Mouse (Mus musculus): ENCODE results near the gene Jhy. TPM values are rescaled to one million over a fixed set of nuclear protein-coding genes. Genes with fewer than 3 reads are reported as not detected.

The Jhy gene
- 1 to 10 TPM in 1 of 2 experiments, not detected in 1; 1.2 TPM for polyA plus RNA-seq (2017; shearing (Covaris generic))

DNA sequence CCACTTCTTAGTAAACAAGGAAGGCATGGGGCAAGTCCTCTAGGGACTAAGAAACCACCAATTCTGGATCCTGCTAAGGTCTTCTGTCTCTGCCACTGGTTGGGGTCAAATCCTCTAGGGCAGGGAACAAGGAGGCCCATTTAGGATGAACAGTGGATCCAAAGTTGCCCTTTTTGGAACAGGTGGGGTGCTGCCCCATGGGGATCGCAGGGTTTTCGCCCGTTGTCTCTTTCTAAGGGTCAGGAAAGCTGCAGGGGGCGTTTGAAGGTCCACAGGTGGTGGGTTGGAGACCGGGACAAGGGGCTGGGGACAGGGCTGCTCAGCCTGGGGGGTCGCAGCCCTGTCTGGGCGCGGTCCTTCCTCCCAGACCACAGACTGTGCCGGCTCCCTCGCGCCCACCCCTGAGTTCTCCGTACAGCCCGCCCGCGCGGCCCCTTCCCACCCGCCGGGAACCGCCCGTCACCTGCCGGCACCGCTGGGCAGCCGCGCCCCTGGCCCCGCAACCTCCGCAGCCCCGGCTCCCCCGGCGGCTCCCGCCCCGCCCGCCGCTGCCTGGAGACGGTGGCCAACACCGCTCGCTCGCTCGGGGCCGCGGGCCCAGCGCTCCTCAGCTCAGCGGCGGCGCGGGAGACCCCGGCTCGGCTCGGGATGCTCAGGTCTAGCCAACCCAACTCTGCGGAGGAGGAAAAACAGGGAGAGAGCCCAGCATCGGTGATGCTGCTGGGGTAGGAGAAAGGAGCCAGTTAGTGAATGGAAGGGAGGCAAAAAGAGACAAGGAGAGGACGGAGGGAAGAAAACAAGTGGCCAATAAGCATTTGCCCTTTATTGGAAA lies at the start of gene Jhy:
TSS of gene Jhy (minus strand) at position 533 of the 832 bp plus-strand sequence.

DNA sequence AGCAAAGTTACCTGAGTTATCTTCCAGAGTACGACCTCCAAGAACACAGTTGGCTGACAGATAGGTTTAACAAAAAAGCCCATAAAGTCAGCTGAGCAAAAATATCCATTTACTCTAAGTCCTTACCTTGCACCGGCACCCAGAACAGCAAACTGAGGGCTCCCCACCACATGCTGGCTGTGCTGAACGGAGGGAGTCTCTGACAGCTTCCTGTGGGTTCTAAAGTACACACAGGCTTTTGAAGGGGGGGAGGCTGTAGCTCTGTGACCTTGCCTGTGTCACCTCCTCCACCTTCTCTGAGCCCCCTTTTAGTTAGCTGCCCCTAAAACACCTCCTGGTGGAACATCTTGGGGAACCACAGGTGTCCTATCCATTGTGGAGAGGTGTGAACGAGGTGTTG lies 40.5 kb upstream of the Jhy start, which contains the start of gene Crtam:
TSS of gene Crtam (minus strand) at position 214 of the 400 bp plus-strand sequence.

DNA sequence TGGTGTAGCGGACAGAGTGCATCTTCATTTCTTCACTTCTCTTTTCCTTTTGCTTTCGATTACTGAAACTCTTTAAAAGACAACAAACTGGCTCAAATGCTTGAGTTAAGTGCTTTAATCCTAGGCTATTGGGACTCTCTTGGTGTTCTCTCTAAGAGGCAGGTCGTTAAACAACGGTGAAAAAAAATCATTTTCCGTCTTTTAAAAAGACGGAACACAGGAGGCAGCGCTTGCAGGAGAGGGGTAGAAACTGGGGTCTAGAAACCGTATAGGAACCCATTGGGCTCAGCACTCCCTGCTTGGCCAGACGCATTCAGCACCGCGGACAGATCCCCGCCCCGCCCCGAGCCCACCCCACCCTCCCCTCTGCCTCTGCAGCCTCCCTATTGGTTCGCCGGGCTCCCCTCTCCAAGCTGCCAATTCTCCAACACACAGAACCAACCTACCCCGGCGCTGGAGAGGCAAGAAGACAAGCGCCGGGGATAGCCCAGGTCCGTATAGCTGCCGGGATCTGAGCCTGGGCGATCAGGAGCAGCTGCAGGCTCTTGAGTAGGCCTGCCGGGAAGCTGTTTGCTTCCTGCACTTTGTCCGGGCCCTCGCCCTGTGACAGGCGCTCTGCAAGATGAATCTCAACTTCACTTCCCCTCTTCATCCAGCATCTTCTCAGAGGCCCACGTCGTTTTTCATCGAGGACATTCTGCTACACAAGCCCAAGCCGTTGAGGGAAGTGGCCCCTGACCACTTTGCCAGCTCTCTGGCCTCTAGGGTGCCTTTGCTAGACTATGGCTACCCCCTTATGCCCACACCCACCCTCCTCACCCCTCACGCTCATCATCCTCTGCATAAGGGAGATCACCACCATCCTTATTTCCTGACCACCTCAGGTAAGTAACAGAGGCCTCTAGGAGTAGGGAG lies 90.1 kb downstream of the Jhy start, which contains the start of gene Bsx:
TSS of gene Bsx (plus strand) at position 572 of the 915 bp plus-strand sequence.

Other genes starting within 250 kb of the Jhy start
- 1,000 to 10,000 TPM; 2,017 to 3,187 TPM for gene Hspa8, start 163.1 kb downstream of the Jhy start, polyA plus RNA-seq (2017; shearing (Covaris generic))
- gene Bsx, start 90.0 kb downstream of the Jhy start, polyA plus RNA-seq (2017; shearing (Covaris generic)), result under 1 TPM; 0.08 to 0.87 TPM
- gene Crtam, start 40.5 kb upstream of the Jhy start, polyA plus RNA-seq (2017; shearing (Covaris generic)), result 1 to 10 TPM; 1.9 to 4.5 TPM
- gene Ubash3b, start 197.6 kb upstream of the Jhy start, polyA plus RNA-seq (2017; shearing (Covaris generic)), result 10 to 100 TPM; 25.9 to 43.6 TPM

All from inflammation-experienced regulatory T-cells (primary cell).